Mouse (Mus musculus): ENCODE results near the gene Gm28539. TPM values are rescaled to one million over a fixed set of nuclear protein-coding genes. Genes with fewer than 3 reads are reported as not detected.
A peak's percentile ranks its signal among the peaks of the same experiment; 100 is the strongest.
"Not testable (repeated sequence)": the region's sequence is repeated elsewhere in the genome, so short reads cannot be mapped to it uniquely, and the experiment has no call there.

Gm28539 gene
- total RNA-seq, 2 experiments from 2014 or later = not detected

GRCm38 (mm10) chr16:18846301-18846820 is 10.0 kb downstream of the Gm28539 start:
- intact Hi-C loops (cut with DNase I) = no loop called here

GRCm38 (mm10) chr16:18849521-18850190 is 13.3 kb downstream of the Gm28539 start:
- DNase-seq; intact Hi-C loops (cut with DNase I): not testable (repeated sequence)

More at GRCm38 (mm10) chr16:18846301-18846820, 10.0 kb downstream of the Gm28539 start:
- DNase-seq = no peak

- intact Hi-C loops (cut with DNase I) = loop anchor here (2.0 to 5.0 kb wide), 2 partner anchors 162 to 231 kb away; partner anchors contain the start of genes Gm49601 and Sept5
- peak in 1 of 2 experiments; percentile 40 for DNase-seq
Observed at GRCm38 (mm10) chr16:18858551-18858950, 22.2 kb downstream of the Gm28539 start.

GRCm38 (mm10) chr16:18860186-18860585 is 23.8 kb downstream of the Gm28539 start:
- DNase-seq = peak; percentile 25 to 63
- intact Hi-C loops (cut with DNase I) = no loop called here

GRCm38 (mm10) chr16:18870495-18870894 is 34.1 kb downstream of the Gm28539 start:
- intact Hi-C loops (cut with DNase I); DNase-seq: not testable (repeated sequence)

GRCm38 (mm10) chr16:18876091-18876441 is 39.7 kb downstream of the Gm28539 start:
- DNase-seq = no peak
- intact Hi-C loops (cut with DNase I) = loop anchor here (2.0 to 5.0 kb wide), 2 partner anchors 39 to 64 kb away; partner anchors contain the start of genes 2510002D24Rik, Cdc45, Gm28539 and Ufd1

GRCm38 (mm10) chr16:18876442-18877308 is 40.3 kb downstream of the Gm28539 start, which contains the start of the genes Mrpl40 and Hira:
Mrpl40 (minus strand) TSS chr16:18876862.
Hira (plus strand) TSS chr16:18877037.
- intact Hi-C loops (cut with DNase I) = loop anchor here (2.0 to 5.0 kb wide), 2 partner anchors 40 to 64 kb away; partner anchors contain the start of genes 2510002D24Rik, Cdc45, Gm28539 and Ufd1
- DNase-seq = peak; percentile 95 to 97

- intact Hi-C loops (cut with DNase I) = loop anchor here (2.0 to 5.0 kb wide), 2 partner anchors 41 to 65 kb away; partner anchors contain the start of genes 2510002D24Rik, Cdc45, Gm28539 and Ufd1
- DNase-seq = peak; percentile 35 to 48
Observed at GRCm38 (mm10) chr16:18877386-18878090, 41.2 kb downstream of the Gm28539 start.

GRCm38 (mm10) chr16:18878091-18878720 is 41.8 kb downstream of the Gm28539 start:
- DNase-seq = peak in 1 of 2 experiments; percentile 3
- intact Hi-C loops (cut with DNase I) = loop anchor here (5.0 kb wide), 1 partner anchor 66 kb away; the partner anchor contains the start of genes Cdc45 and Ufd1

- no peak for DNase-seq
- intact Hi-C loops (cut with DNase I) = no loop called here
Observed at GRCm38 (mm10) chr16:18884044-18884443, 47.7 kb downstream of the Gm28539 start.

- intact Hi-C loops (cut with DNase I) = no loop called here
- DNase-seq = no peak
Observed at GRCm38 (mm10) chr16:18893840-18894372, 57.5 kb downstream of the Gm28539 start.

- DNase-seq = no peak
- intact Hi-C loops (cut with DNase I) = no loop called here
Observed at GRCm38 (mm10) chr16:18895249-18895648, 58.9 kb downstream of the Gm28539 start.

- DNase-seq = peak; percentile 44 to 49
- intact Hi-C loops (cut with DNase I) = no loop called here
Observed at GRCm38 (mm10) chr16:18896429-18896828, 60.0 kb downstream of the Gm28539 start.

GRCm38 (mm10) chr16:18905648-18906047 is 69.3 kb downstream of the Gm28539 start:
- intact Hi-C loops (cut with DNase I) = no loop called here

GRCm38 (mm10) chr16:18916064-18916463 is 79.7 kb downstream of the Gm28539 start:
- no peak for DNase-seq
- intact Hi-C loops (cut with DNase I) = no loop called here

More at GRCm38 (mm10) chr16:18905648-18906047, 69.3 kb downstream of the Gm28539 start:
- DNase-seq = no peak

GRCm38 (mm10) chr16:18921771-18922170 is 85.4 kb downstream of the Gm28539 start:
- intact Hi-C loops (cut with DNase I) = no loop called here
- no peak for DNase-seq

- no peak for DNase-seq
- intact Hi-C loops (cut with DNase I) = no loop called here
Observed at GRCm38 (mm10) chr16:18927963-18928362, 91.6 kb downstream of the Gm28539 start.

- DNase-seq = no peak
- intact Hi-C loops (cut with DNase I) = no loop called here
Observed at GRCm38 (mm10) chr16:18938321-18939082, 102.1 kb downstream of the Gm28539 start.

All from heart, postnatal 14 days (tissue).